Mouse (Mus musculus): ENCODE data around the gene Fibin. TPM values are rescaled to one million over a fixed set of nuclear protein-coding genes. Genes with fewer than 3 reads are reported as not detected.

Gene Fibin
- total RNA-seq (2012; rRNA removed) (not detected in 2 replicates), total RNA-seq (2014; rRNA removed) (not detected in 2 replicates), polyA plus RNA-seq (2012; ENCODE audit: insufficient read length, low read depth) (not detected in 2 replicates)

- Histone ChIP-seq H3K9ac (ENCODE audit: insufficient read depth, low read depth) (no peak within 1 kb of the TSS), H3K4me2 (ENCODE audit: insufficient read depth, low read depth, poor library complexity, severe bottlenecking) (no peak within 1 kb of the TSS), H3K9me3 (replicated peaks; ENCODE audit: low read length) (peaks cover 36% of the 10 kb centered on the region), H3K27me3 (replicated peaks) (no peaks in the 10 kb centered on the region), H3K4me1 (ENCODE audit: control insufficient read depth in 1 of 2, insufficient read depth in 2 of 2) (no peaks in the 10 kb centered on the region), H3K79me2 (replicated peaks; ENCODE audit: control insufficient read depth, extremely low read depth, insufficient read depth, poor library complexity, severe bottlenecking) (no peaks in the 10 kb centered on the region), H3K27ac (ENCODE audit: insufficient read depth, low read depth) (no peak within 1 kb of the TSS), H3K36me3 (replicated peaks in 1 of 2; ENCODE audit: control insufficient read depth in 1 of 2, insufficient read depth in 1 of 2, low read length in 1 of 2) (no peaks in the 10 kb centered on the region), H3K4me3 (replicated peaks in 1 of 3; ENCODE audit: low read depth in 2 of 3, low read length in 2 of 3, poor library complexity in 1 of 3) (no peak within 1 kb of the TSS)
- in situ Hi-C loops (cut with MboI; ENCODE audit: low pct_ligation_motif_present, low pct_unique_long_range_greater_than_20kb, low sequenced_read_pairs) (no loop called here), dilution Hi-C loops (cut with MboI; ENCODE audit: extremely low pct_ligation_motif_present, extremely low pct_unique_long_range_greater_than_20kb, low sequenced_read_pairs) (no loop called here)
- no peak for DNase-seq (ENCODE audit: extremely low read depth)
- TF ChIP-seq MXI1 (IDR thresholded peaks at IDR 0.05; ENCODE audit: low read depth, low read length) (no peak), USF2 (conservative IDR thresholded peaks at IDR 0.05; ENCODE audit: low read depth, low read length) (no peak), RCOR1 (conservative IDR thresholded peaks at IDR 0.05; ENCODE audit: low read depth, low read length) (no peak), NELFE (IDR thresholded peaks at IDR 0.05; ENCODE audit: low read depth, low read length) (no peak)
These were observed at the start of gene Fibin for GRCm38 (mm10) chr2:110362432-110363283. TSS of gene Fibin (minus strand) at chr2:110363183.

DNA sequence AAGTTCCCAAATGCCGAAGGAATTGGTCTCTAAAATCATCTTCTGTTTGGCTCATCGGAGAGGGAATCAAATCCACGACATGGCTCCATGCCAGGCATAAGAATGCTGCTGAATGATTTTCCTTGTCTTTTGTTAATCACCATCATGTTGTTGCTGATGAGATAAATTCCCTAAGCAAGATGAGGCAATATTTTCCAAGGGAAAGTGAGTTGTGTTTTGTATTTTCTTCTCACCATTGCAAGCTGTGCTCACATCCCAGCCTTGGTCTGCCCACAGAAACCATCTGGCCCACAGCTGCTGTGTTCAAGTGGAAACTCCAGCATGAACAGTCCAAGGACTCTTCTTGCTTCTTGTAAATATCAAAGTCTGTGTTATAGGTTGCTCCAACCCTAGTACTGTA lies 48.4 kb upstream of the Fibin start:
- Histone ChIP-seq H3K36me3 (replicated peaks in 1 of 2; ENCODE audit: control insufficient read depth in 1 of 2, insufficient read depth in 1 of 2, low read length in 1 of 2) (no peaks in the 10 kb centered on the region), H3K27me3 (replicated peaks) (no peaks in the 10 kb centered on the region), H3K9ac (ENCODE audit: insufficient read depth, low read depth) (no peak overlapping the region), H3K4me1 (ENCODE audit: control insufficient read depth in 1 of 2, insufficient read depth in 2 of 2) (no peaks in the 10 kb centered on the region), H3K4me2 (ENCODE audit: insufficient read depth, low read depth, poor library complexity, severe bottlenecking) (no peak overlapping the region), H3K9me3 (replicated peaks; ENCODE audit: low read length) (peaks cover 43% of the 10 kb centered on the region), H3K79me2 (replicated peaks; ENCODE audit: control insufficient read depth, extremely low read depth, insufficient read depth, poor library complexity, severe bottlenecking) (no peaks in the 10 kb centered on the region), H3K27ac (ENCODE audit: insufficient read depth, low read depth) (no peak overlapping the region), H3K4me3 (replicated peaks in 1 of 3; ENCODE audit: low read depth in 2 of 3, low read length in 2 of 3, poor library complexity in 1 of 3) (no peak overlapping the region)
- DNase-seq (ENCODE audit: extremely low read depth), result no peak
- in situ Hi-C loops (cut with MboI; ENCODE audit: low pct_ligation_motif_present, low pct_unique_long_range_greater_than_20kb, low sequenced_read_pairs) (no loop called here), dilution Hi-C loops (cut with MboI; ENCODE audit: extremely low pct_ligation_motif_present, extremely low pct_unique_long_range_greater_than_20kb, low sequenced_read_pairs) (no loop called here)
- TF ChIP-seq GABPA (IDR thresholded peaks at IDR 0.05; ENCODE audit: insufficient replicate concordance, low read depth, low read length), result no peak
- no peak for TF ChIP-seq ELF1 (IDR thresholded peaks at IDR 0.05; ENCODE audit: low read depth, low read length)
- TF ChIP-seq MAZ (IDR thresholded peaks at IDR 0.05; ENCODE audit: low read depth, low read length), result no peak
- no peak for TF ChIP-seq TCF12 (IDR thresholded peaks at IDR 0.05; ENCODE audit: low read depth, low read length)
- no peak for TF ChIP-seq RCOR1 (conservative IDR thresholded peaks at IDR 0.05; ENCODE audit: low read depth, low read length)
- TF ChIP-seq MXI1 (IDR thresholded peaks at IDR 0.05; ENCODE audit: low read depth, low read length), result no peak
- no peak for TF ChIP-seq USF2 (conservative IDR thresholded peaks at IDR 0.05; ENCODE audit: low read depth, low read length)
- no peak for TF ChIP-seq USF1 (IDR thresholded peaks at IDR 0.05; ENCODE audit: low read depth, low read length)
- no peak for TF ChIP-seq MEF2A (IDR thresholded peaks at IDR 0.05; ENCODE audit: borderline replicate concordance, low read depth, low read length)
- no peak for TF ChIP-seq ZC3H11A (IDR thresholded peaks at IDR 0.05; ENCODE audit: low read depth, low read length)
- TF ChIP-seq MAFK (IDR thresholded peaks at IDR 0.05; ENCODE audit: insufficient replicate concordance, low read length), result no peak
- no peak for TF ChIP-seq SIN3A (IDR thresholded peaks at IDR 0.05; ENCODE audit: low read length)
- no peak for TF ChIP-seq EP300 (IDR thresholded peaks at IDR 0.05; ENCODE audit: low read length)
- no peak for TF ChIP-seq TBP (conservative IDR thresholded peaks at IDR 0.05; ENCODE audit: low read depth, low read length)
- TF ChIP-seq SMC3 (IDR thresholded peaks at IDR 0.05; ENCODE audit: low read depth, low read length), result no peak
- no peak for TF ChIP-seq ZKSCAN1 (IDR thresholded peaks at IDR 0.05; ENCODE audit: borderline replicate concordance, low read depth, low read length)
- no peak for TF ChIP-seq KAT2A (IDR thresholded peaks at IDR 0.05; ENCODE audit: insufficient replicate concordance, low read length)

Data from CH12.LX (cell line).